Mouse (Mus musculus) heart, adult 2 months (tissue): Measurements from ENCODE around the gene Ccdc169.

ENCODE experiments used
- CTCF ChIP-seq: fragments of 200-600 bp; IDR thresholded peaks from 2 replicates; pipeline ENCODE4 v1.8.1; 2022; ENCODE audit warnings: antibody characterized with exemption, mild to moderate bottlenecking, moderate library complexity
- POLR2A ChIP-seq: fragments of 200-500 bp; IDR thresholded peaks from 2 replicates; pipeline ENCODE4 v1.6.1; 2011; ENCODE audit warnings: mild to moderate bottlenecking, low read depth, low read length, control low read depth; ENCODE audit not compliant: insufficient read depth

DNA sequence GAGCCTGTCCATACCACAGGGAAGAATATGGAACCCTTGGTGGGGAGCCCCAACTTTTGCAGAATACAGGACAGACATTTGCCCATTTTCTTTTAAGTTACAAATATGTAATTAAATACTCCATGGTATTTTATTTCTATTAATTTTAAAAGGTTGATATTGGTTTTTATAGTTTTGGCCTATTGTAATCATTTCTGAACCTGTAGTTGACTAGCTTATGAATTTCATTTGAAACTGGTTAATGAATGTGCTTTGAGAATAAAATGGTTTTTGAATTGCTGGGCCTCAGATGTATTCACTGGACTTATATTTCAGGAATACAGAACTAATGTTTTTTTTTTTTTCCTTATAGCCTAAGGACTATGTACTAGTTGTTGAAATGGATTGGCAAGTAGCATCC lies at the start of gene Ccdc169:
- no peak for TF ChIP-seq POLR2A
- TF ChIP-seq CTCF, result no peak
